Mouse (Mus musculus) cerebellum, adult 2 months (tissue): ENCODE measurements at regions not wholly inside any gene's neighbourhood (a gene's known extent, or its start where the extent isn't known, plus 50 kb on each side); places are given as distances from the start of the nearest gene placed in this dataset.

Experiments
- CTCF ChIP-seq: fragments of 200-500 bp; IDR thresholded peaks from 2 replicates; pipeline ENCODE4 v1.5.1; 2011; ENCODE audit warnings: low read depth, mild to moderate bottlenecking, control low read depth, low read length, moderate library complexity, borderline replicate concordance; ENCODE audit not compliant: insufficient read depth
- POLR2A ChIP-seq: fragments of 200-500 bp; IDR thresholded peaks from 2 replicates; pipeline ENCODE4 v1.6.1; 2011; ENCODE audit warnings: low read length, control low read depth, borderline replicate concordance; ENCODE audit not compliant: insufficient read depth

DNA sequence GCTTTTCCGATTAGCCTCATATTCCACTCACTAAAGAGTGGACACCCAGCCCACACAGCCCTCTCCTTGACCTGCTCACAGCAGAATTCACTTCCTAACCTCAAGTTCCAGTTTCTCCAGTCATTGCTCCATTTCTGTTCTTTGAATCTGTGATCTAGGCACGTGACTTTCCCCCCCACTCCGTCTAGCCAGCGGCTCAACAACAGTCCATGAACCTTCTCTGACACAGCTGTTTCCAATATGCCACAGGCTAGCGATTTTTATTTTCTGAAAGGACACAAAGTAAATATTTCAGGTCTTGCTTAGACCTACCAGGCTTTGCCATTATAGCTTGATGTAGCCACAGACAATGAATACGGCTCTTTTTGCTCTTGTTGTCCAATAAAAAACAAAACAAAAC, 66.8 kb upstream of the Synm start:
- TF ChIP-seq CTCF: no peak
- TF ChIP-seq POLR2A: no peak
